Mouse (Mus musculus): ENCODE results near the gene Pcdh15. TPM values are rescaled to one million over a fixed set of nuclear protein-coding genes. Genes with fewer than 3 reads are reported as not detected.

The Pcdh15 gene
- total and polyA plus RNA-seq, 2 experiments from 2014 or later: 9.8 to 38.2 TPM

DNA sequence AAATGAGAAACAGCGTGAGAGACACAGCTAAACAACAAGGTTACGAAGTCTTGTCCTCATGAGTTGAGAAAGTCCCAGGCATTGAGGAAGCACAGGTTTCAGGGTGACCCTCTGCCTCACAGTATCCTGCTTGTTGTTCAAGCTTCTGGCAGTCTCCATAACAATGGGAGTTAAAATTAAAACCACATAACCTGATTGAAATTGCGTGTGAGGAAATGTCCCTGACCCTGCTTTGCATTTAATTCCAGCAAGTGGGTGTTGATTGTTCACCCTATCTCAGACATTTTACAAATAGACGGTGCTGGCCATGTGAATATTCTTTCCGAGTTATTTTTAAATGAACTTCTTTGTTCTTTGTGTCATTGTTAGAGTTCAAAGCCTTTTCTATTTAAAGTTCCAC, 1171.8 kb downstream of the Pcdh15 start:
- H3K9ac ChIP-seq (replicated peaks; ENCODE audit: low read length, poor library complexity, severe bottlenecking): no peak overlapping the region
- H3K36me3 ChIP-seq (ENCODE audit: insufficient read depth, low read length): no peaks in the 10 kb centered on the region
- H3K27me3 ChIP-seq (ENCODE audit: insufficient read depth, low read length): no peaks in the 10 kb centered on the region
- no peaks in the 10 kb centered on the region for H3K4me1 ChIP-seq (ENCODE audit: insufficient read depth, low read length)
- no peak for ATAC-seq (ENCODE audit: low FRiP score)
- no peak overlapping the region for H3K4me2 ChIP-seq (ENCODE audit: low read depth, low read length, poor library complexity, severe bottlenecking)
- TF ChIP-seq CTCF (IDR thresholded peaks at IDR 0.05): no peak
- no peak overlapping the region for H3K27ac ChIP-seq (ENCODE audit: low read depth, low read length)
- DNase-seq (ENCODE audit: low spot score): no peak
- WGBS: 82% methylated on average over 5 of the region's 5 CpGs
- H3K4me3 ChIP-seq (ENCODE audit: low read depth, low read length): no peak overlapping the region
- no peaks in the 10 kb centered on the region for H3K9me3 ChIP-seq (ENCODE audit: low read length)

DNA sequence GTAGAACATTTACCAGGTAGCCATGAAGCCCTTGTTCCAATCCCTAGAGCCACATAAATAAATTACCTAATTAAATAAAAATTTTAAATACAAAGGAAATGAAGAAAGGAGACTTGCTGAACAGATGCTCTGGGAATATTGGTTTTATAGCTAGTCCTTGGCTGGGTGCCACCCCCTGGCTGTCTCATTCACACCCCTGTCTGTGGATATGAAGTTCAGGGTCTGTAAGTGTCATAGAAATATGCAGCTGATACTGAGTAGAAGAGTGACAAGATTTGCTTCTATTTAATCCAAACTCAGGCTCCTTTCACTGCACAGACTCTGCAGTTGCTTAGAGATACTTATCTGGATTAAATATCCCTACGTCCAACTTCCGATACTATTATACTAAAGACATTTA, 1205.0 kb downstream of the Pcdh15 start:
- no peak overlapping the region for H3K9ac ChIP-seq (replicated peaks; ENCODE audit: low read length, poor library complexity, severe bottlenecking)
- no peak overlapping the region for H3K4me3 ChIP-seq (ENCODE audit: low read depth, low read length)
- WGBS: 68% methylated on average over 2 of the region's 2 CpGs
- H3K36me3 ChIP-seq (ENCODE audit: insufficient read depth, low read length): no peaks in the 10 kb centered on the region
- DNase-seq (ENCODE audit: low spot score): peak; percentile 43
- TF ChIP-seq CTCF (IDR thresholded peaks at IDR 0.05): no peak
- H3K9me3 ChIP-seq (ENCODE audit: low read length): no peaks in the 10 kb centered on the region
- ATAC-seq (ENCODE audit: low FRiP score): no peak
- no peak overlapping the region for H3K4me2 ChIP-seq (ENCODE audit: low read depth, low read length, poor library complexity, severe bottlenecking)
- H3K4me1 ChIP-seq (ENCODE audit: insufficient read depth, low read length): no peaks in the 10 kb centered on the region
- no peak overlapping the region for H3K27ac ChIP-seq (ENCODE audit: low read depth, low read length)
- H3K27me3 ChIP-seq (ENCODE audit: insufficient read depth, low read length): no peaks in the 10 kb centered on the region

DNA sequence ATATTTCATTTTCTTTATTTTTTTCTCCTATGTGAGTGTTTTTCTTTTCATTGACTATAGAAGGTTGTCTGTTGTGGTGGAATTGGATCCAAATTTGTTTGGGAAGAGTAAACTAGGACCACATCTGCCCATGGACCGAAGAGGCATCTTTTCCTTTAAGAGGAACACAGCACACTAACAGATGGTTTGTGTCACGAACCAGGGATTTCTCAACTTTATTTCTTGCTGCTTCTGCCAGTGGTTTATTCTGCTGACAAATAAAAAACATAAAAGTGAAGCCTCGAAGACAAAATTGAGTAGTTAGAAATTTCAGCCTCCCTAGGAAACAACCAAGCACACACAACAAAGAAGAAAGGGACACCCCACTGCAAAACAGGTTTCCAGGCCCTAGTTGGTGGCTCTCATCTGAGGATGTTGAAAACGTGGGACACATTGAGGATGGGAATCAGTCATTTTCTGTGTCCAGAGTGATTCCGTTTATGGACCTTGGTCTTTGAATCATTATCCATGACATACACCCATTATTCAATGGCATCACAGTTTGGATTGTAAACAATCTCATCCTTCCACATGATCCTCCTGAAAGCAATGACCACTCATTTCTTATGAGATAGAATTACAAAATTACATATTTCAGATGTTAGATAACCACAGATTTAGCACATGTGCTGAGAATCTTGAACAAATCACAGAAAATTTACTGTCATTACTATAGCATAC, 1206.5 kb downstream of the Pcdh15 start:
- Histone ChIP-seq H3K4me3 (ENCODE audit: low read depth, low read length) (no peak overlapping the region), H3K27me3 (ENCODE audit: insufficient read depth, low read length) (no peaks in the 10 kb centered on the region), H3K4me2 (ENCODE audit: low read depth, low read length, poor library complexity, severe bottlenecking) (no peak overlapping the region), H3K9ac (replicated peaks; ENCODE audit: low read length, poor library complexity, severe bottlenecking) (no peak overlapping the region), H3K9me3 (ENCODE audit: low read length) (no peaks in the 10 kb centered on the region), H3K4me1 (ENCODE audit: insufficient read depth, low read length) (no peaks in the 10 kb centered on the region), H3K27ac (ENCODE audit: low read depth, low read length) (no peak overlapping the region), H3K36me3 (ENCODE audit: insufficient read depth, low read length) (no peaks in the 10 kb centered on the region)
- DNase-seq (ENCODE audit: low spot score) (no peak), ATAC-seq (ENCODE audit: low FRiP score) (no peak)
- no peak for TF ChIP-seq CTCF (IDR thresholded peaks at IDR 0.05)
- 77% methylated on average over 5 of the region's 5 CpGs for WGBS

DNA sequence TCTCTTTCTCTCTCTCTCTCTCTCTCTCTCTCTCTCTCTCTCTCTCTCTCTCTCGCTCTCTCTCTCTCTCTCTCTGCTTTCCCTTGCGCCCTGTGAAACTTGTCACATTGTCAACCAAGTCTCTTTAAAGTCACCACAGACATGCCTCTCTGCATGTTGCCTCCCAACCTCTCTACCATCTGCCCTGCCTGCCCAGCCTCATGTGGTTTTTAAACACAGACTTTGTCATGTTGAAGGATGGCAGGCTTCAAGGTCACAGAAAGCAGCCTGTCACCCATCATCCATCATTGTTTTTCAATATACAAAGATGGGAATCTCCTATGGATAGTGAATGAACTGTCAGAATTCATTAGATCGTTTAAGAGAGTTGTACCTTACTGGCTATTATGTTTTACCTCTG, 1207.9 kb downstream of the Pcdh15 start:
- H3K4me3 ChIP-seq (ENCODE audit: low read depth, low read length): no peak overlapping the region
- no peak overlapping the region for H3K9ac ChIP-seq (replicated peaks; ENCODE audit: low read length, poor library complexity, severe bottlenecking)
- H3K4me2 ChIP-seq (ENCODE audit: low read depth, low read length, poor library complexity, severe bottlenecking): no peak overlapping the region
- DNase-seq (ENCODE audit: low spot score) (peak; percentile 56), ATAC-seq (ENCODE audit: low FRiP score) (no peak)
- no peaks in the 10 kb centered on the region for H3K4me1 ChIP-seq (ENCODE audit: insufficient read depth, low read length)
- no peak overlapping the region for H3K27ac ChIP-seq (ENCODE audit: low read depth, low read length)
- no peaks in the 10 kb centered on the region for H3K9me3 ChIP-seq (ENCODE audit: low read length)
- H3K27me3 ChIP-seq (ENCODE audit: insufficient read depth, low read length): no peaks in the 10 kb centered on the region
- H3K36me3 ChIP-seq (ENCODE audit: insufficient read depth, low read length): no peaks in the 10 kb centered on the region
- 88% methylated on average over 3 of the region's 3 CpGs for WGBS
- TF ChIP-seq CTCF (IDR thresholded peaks at IDR 0.05): no peak

DNA sequence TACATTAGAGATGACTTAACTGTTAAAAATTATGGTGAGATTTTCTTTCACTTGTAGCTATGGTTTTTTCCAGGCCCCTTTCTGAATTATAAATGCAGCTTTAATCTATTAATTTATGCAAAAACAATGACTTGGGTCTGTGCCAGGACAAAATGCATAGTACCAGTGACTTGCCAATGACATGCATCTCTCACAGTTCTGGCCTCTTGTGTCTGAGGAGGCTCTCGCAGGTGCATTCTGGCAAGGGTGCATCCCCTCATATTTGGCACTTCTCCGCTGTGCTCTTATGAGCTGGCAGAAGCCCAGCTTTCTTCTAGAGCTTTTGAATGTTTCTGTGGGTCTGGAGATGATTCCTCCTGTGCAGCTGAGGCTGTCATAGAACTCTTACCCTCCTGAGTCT, 1216.9 kb downstream of the Pcdh15 start:
- peak; percentile 22 for DNase-seq (ENCODE audit: low spot score)

DNA sequence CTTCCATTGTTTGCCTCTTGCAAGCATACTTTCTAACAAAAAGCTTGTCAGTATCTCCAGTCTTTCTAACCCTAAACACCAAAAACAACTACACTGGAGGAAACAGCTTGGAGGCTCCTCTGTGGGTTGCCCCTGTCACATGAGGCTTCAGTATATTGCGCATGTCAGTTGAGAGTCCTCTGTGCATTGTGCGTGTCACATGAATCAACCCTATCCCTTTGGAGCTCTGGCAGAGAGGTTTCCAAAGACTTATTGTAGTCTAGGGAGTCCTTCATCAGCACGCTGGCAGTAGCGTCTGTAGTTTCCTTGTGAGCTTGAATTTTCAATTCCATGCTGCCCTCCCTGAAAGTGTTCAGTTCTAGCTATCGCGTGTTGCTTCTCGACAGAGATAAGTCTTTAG, 1236.3 kb downstream of the Pcdh15 start:
- DNase-seq (ENCODE audit: low spot score): no peak
- Histone ChIP-seq H3K36me3 (ENCODE audit: insufficient read depth, low read length) (no peaks in the 10 kb centered on the region), H3K4me1 (ENCODE audit: insufficient read depth, low read length) (no peaks in the 10 kb centered on the region), H3K27ac (ENCODE audit: low read depth, low read length) (no peak overlapping the region), H3K27me3 (ENCODE audit: insufficient read depth, low read length) (no peaks in the 10 kb centered on the region), H3K4me3 (ENCODE audit: low read depth, low read length) (no peak overlapping the region), H3K9ac (replicated peaks; ENCODE audit: low read length, poor library complexity, severe bottlenecking) (no peak overlapping the region), H3K4me2 (ENCODE audit: low read depth, low read length, poor library complexity, severe bottlenecking) (no peak overlapping the region), H3K9me3 (ENCODE audit: low read length) (no peaks in the 10 kb centered on the region)
- WGBS: 86% methylated on average over 7 of the region's 7 CpGs
- no peak for TF ChIP-seq CTCF (IDR thresholded peaks at IDR 0.05)
- no peak for ATAC-seq (ENCODE audit: low FRiP score)

More for the DNA sequence above, 1216.9 kb downstream of the Pcdh15 start:
- no peak overlapping the region for H3K9ac ChIP-seq (replicated peaks; ENCODE audit: low read length, poor library complexity, severe bottlenecking)
- WGBS: 76% methylated on average over 2 of the region's 2 CpGs
- H3K4me3 ChIP-seq (ENCODE audit: low read depth, low read length): no peak overlapping the region
- ATAC-seq (ENCODE audit: low FRiP score): no peak
- no peaks in the 10 kb centered on the region for H3K9me3 ChIP-seq (ENCODE audit: low read length)
- H3K36me3 ChIP-seq (ENCODE audit: insufficient read depth, low read length): no peaks in the 10 kb centered on the region
- H3K27ac ChIP-seq (ENCODE audit: low read depth, low read length): no peak overlapping the region
- H3K4me2 ChIP-seq (ENCODE audit: low read depth, low read length, poor library complexity, severe bottlenecking): no peak overlapping the region
- no peak for TF ChIP-seq CTCF (IDR thresholded peaks at IDR 0.05)
- no peaks in the 10 kb centered on the region for H3K27me3 ChIP-seq (ENCODE audit: insufficient read depth, low read length)
- no peaks in the 10 kb centered on the region for H3K4me1 ChIP-seq (ENCODE audit: insufficient read depth, low read length)
